Mouse (Mus musculus): ENCODE data around the gene Lrrc9. TPM values are rescaled to one million over a fixed set of nuclear protein-coding genes. Genes with fewer than 3 reads are reported as not detected.

Gene Lrrc9
- polyA plus RNA-seq, 1 experiment from 2014 or later = 0.20 TPM

GRCm38 (mm10) chr12:72427722-72428126, 13.9 kb upstream of the Lrrc9 start:
- H3K27me3 ChIP-seq (ENCODE audit: insufficient read depth, low read length) = no peaks in the 10 kb centered on the region
- no peak overlapping the region for H3K4me3 ChIP-seq (ENCODE audit: low read length)
- H3K9ac ChIP-seq (replicated peaks; ENCODE audit: low read length) = no peak overlapping the region
- H3K4me2 ChIP-seq (replicated peaks; ENCODE audit: low read depth, low read length) = no peak overlapping the region; the same call in 1 of the 2 replicates
- no peaks in the 10 kb centered on the region for H3K4me1 ChIP-seq (ENCODE audit: insufficient read depth, low read length)
- no peaks in the 10 kb centered on the region for H3K9me3 ChIP-seq (ENCODE audit: low read length)
- no peak overlapping the region for H3K27ac ChIP-seq (ENCODE audit: low read length)
- 21% methylated on average over 11 of the region's 11 CpGs for WGBS
- peak; percentile 35; the same call in 1 of the 2 replicates for ATAC-seq (ENCODE audit: low FRiP score, low TSS enrichment)
- no peaks in the 10 kb centered on the region for H3K36me3 ChIP-seq (ENCODE audit: insufficient read depth, low read length)

DNA sequence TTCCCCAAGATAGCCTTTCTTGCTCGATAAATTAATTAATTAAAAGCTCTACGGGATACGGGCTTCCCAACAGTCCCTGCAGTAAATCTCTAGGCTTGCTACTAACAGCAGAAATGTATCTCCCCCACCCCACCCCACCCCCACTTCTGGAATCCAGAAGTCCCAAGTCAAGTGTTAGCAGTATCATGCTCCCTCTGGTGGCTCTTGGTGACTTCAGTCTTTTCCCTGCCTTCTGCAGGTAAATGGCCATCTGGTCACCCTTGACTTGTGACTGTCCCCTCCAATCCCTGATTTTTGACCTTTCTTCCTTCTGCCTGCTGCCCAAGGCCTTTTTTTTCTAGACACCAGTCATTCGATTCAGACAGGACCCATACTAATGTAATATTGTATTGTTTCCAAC, 9.5 kb upstream of the Lrrc9 start:
- Histone ChIP-seq H3K4me2 (replicated peaks; ENCODE audit: low read depth, low read length) (no peak overlapping the region), H3K4me3 (ENCODE audit: low read length) (no peak overlapping the region), H3K9ac (replicated peaks; ENCODE audit: low read length) (no peak overlapping the region), H3K4me1 (ENCODE audit: insufficient read depth, low read length) (no peaks in the 10 kb centered on the region), H3K36me3 (ENCODE audit: insufficient read depth, low read length) (no peaks in the 10 kb centered on the region), H3K27me3 (ENCODE audit: insufficient read depth, low read length) (no peaks in the 10 kb centered on the region), H3K9me3 (ENCODE audit: low read length) (no peaks in the 10 kb centered on the region), H3K27ac (ENCODE audit: low read length) (no peak overlapping the region)
- WGBS = 58% methylated on average over 4 of the region's 4 CpGs
- ATAC-seq (ENCODE audit: low FRiP score, low TSS enrichment) = no peak

GRCm38 (mm10) chr12:72433241-72433865, 8.3 kb upstream of the Lrrc9 start:
- Histone ChIP-seq H3K27ac (ENCODE audit: low read length) (no peak overlapping the region), H3K36me3 (ENCODE audit: insufficient read depth, low read length) (no peaks in the 10 kb centered on the region), H3K9ac (replicated peaks; ENCODE audit: low read length) (no peak overlapping the region), H3K4me3 (ENCODE audit: low read length) (no peak overlapping the region), H3K9me3 (ENCODE audit: low read length) (no peaks in the 10 kb centered on the region), H3K4me2 (replicated peaks; ENCODE audit: low read depth, low read length) (no peak overlapping the region), H3K4me1 (ENCODE audit: insufficient read depth, low read length) (no peaks in the 10 kb centered on the region), H3K27me3 (ENCODE audit: insufficient read depth, low read length) (no peaks in the 10 kb centered on the region)
- no peak for ATAC-seq (ENCODE audit: low FRiP score, low TSS enrichment)
- WGBS = 75% methylated on average over 9 of the region's 9 CpGs

GRCm38 (mm10) chr12:72437676-72438341, 3.9 kb upstream of the Lrrc9 start:
- no peak overlapping the region for H3K4me2 ChIP-seq (replicated peaks; ENCODE audit: low read depth, low read length)
- no peaks in the 10 kb centered on the region for H3K9me3 ChIP-seq (ENCODE audit: low read length)
- H3K27ac ChIP-seq (ENCODE audit: low read length) = no peak overlapping the region
- no peak for ATAC-seq (ENCODE audit: low FRiP score, low TSS enrichment)
- H3K36me3 ChIP-seq (ENCODE audit: insufficient read depth, low read length) = no peaks in the 10 kb centered on the region
- WGBS = 77% methylated on average over 10 of the region's 10 CpGs
- peaks cover 6% of the 10 kb centered on the region for H3K4me1 ChIP-seq (ENCODE audit: insufficient read depth, low read length)
- H3K9ac ChIP-seq (replicated peaks; ENCODE audit: low read length) = no peak overlapping the region
- H3K27me3 ChIP-seq (ENCODE audit: insufficient read depth, low read length) = no peaks in the 10 kb centered on the region
- no peak overlapping the region for H3K4me3 ChIP-seq (ENCODE audit: low read length)

GRCm38 (mm10) chr12:72438961-72439480, 2.6 kb upstream of the Lrrc9 start:
- H3K9ac ChIP-seq (replicated peaks; ENCODE audit: low read length) = no peak overlapping the region
- peaks cover 6% of the 10 kb centered on the region for H3K4me1 ChIP-seq (ENCODE audit: insufficient read depth, low read length)
- ATAC-seq (ENCODE audit: low FRiP score, low TSS enrichment) = no peak
- H3K4me2 ChIP-seq (replicated peaks; ENCODE audit: low read depth, low read length) = no peak overlapping the region
- H3K4me3 ChIP-seq (ENCODE audit: low read length) = no peak overlapping the region
- 73% methylated on average over 6 of the region's 6 CpGs for WGBS
- H3K27ac ChIP-seq (ENCODE audit: low read length) = no peak overlapping the region
- H3K27me3 ChIP-seq (ENCODE audit: insufficient read depth, low read length) = no peaks in the 10 kb centered on the region
- no peaks in the 10 kb centered on the region for H3K36me3 ChIP-seq (ENCODE audit: insufficient read depth, low read length)
- no peaks in the 10 kb centered on the region for H3K9me3 ChIP-seq (ENCODE audit: low read length)

GRCm38 (mm10) chr12:72453941-72454340, 12.3 kb downstream of the Lrrc9 start:
- Histone ChIP-seq H3K4me2 (replicated peaks; ENCODE audit: low read depth, low read length) (no peak overlapping the region), H3K9me3 (ENCODE audit: low read length) (no peaks in the 10 kb centered on the region), H3K36me3 (ENCODE audit: insufficient read depth, low read length) (no peaks in the 10 kb centered on the region), H3K9ac (replicated peaks; ENCODE audit: low read length) (no peak overlapping the region), H3K27me3 (ENCODE audit: insufficient read depth, low read length) (no peaks in the 10 kb centered on the region), H3K4me1 (ENCODE audit: insufficient read depth, low read length) (no peaks in the 10 kb centered on the region), H3K27ac (ENCODE audit: low read length) (no peak overlapping the region), H3K4me3 (ENCODE audit: low read length) (no peak overlapping the region)
- ATAC-seq (ENCODE audit: low FRiP score, low TSS enrichment) = no peak
- WGBS = 65% methylated on average over 17 of the region's 17 CpGs

- no peak overlapping the region for H3K4me3 ChIP-seq (ENCODE audit: low read length)
- 0 out of 2 replicates have a peak, but pooled peaks have one; percentile 46 for ATAC-seq (ENCODE audit: low FRiP score, low TSS enrichment)
- 61% methylated on average over 11 of the region's 11 CpGs for WGBS
- no peaks in the 10 kb centered on the region for H3K9me3 ChIP-seq (ENCODE audit: low read length)
- no peaks in the 10 kb centered on the region for H3K36me3 ChIP-seq (ENCODE audit: insufficient read depth, low read length)
- no peak overlapping the region for H3K9ac ChIP-seq (replicated peaks; ENCODE audit: low read length)
- H3K4me1 ChIP-seq (ENCODE audit: insufficient read depth, low read length) = no peaks in the 10 kb centered on the region
- no peak overlapping the region for H3K4me2 ChIP-seq (replicated peaks; ENCODE audit: low read depth, low read length)
- 0 out of 2 replicates have a peak, but pooled peaks cover 3% of the 10 kb centered on the region for H3K27me3 ChIP-seq (ENCODE audit: insufficient read depth, low read length)
- H3K27ac ChIP-seq (ENCODE audit: low read length) = no peak overlapping the region
These were observed 19.7 kb downstream of the Lrrc9 start for GRCm38 (mm10) chr12:72461191-72461893.

- Histone ChIP-seq H3K9ac (replicated peaks; ENCODE audit: low read length) (no peak overlapping the region), H3K4me3 (ENCODE audit: low read length) (no peak overlapping the region), H3K36me3 (ENCODE audit: insufficient read depth, low read length) (no peaks in the 10 kb centered on the region), H3K4me1 (ENCODE audit: insufficient read depth, low read length) (no peaks in the 10 kb centered on the region), H3K27me3 (ENCODE audit: insufficient read depth, low read length) (0 out of 2 replicates have a peak, but pooled peaks cover 3% of the 10 kb centered on the region), H3K4me2 (replicated peaks; ENCODE audit: low read depth, low read length) (no peak overlapping the region), H3K27ac (ENCODE audit: low read length) (no peak overlapping the region), H3K9me3 (ENCODE audit: low read length) (no peaks in the 10 kb centered on the region)
- no peak for ATAC-seq (ENCODE audit: low FRiP score, low TSS enrichment)
- WGBS = 43% methylated on average over 5 of the region's 5 CpGs
These were observed 20.3 kb downstream of the Lrrc9 start for GRCm38 (mm10) chr12:72461894-72462530.

GRCm38 (mm10) chr12:72465826-72466501, 24.3 kb downstream of the Lrrc9 start:
- Histone ChIP-seq H3K4me3 (ENCODE audit: low read length) (no peak overlapping the region), H3K27me3 (ENCODE audit: insufficient read depth, low read length) (0 out of 2 replicates have a peak, but pooled peaks cover 3% of the 10 kb centered on the region), H3K4me1 (ENCODE audit: insufficient read depth, low read length) (no peaks in the 10 kb centered on the region), H3K36me3 (ENCODE audit: insufficient read depth, low read length) (no peaks in the 10 kb centered on the region), H3K9me3 (ENCODE audit: low read length) (no peaks in the 10 kb centered on the region), H3K9ac (replicated peaks; ENCODE audit: low read length) (no peak overlapping the region), H3K27ac (ENCODE audit: low read length) (no peak overlapping the region), H3K4me2 (replicated peaks; ENCODE audit: low read depth, low read length) (no peak overlapping the region)
- ATAC-seq (ENCODE audit: low FRiP score, low TSS enrichment) = no peak
- 89% methylated on average over 5 of the region's 5 CpGs for WGBS
